In genomic region chr6:83867598-83868585, GRCm38 (mm10) we compare ENCODE assay signal across 8 mouse cellular contexts. TPM values are rescaled to one million over a fixed set of nuclear protein-coding genes. Genes with fewer than 3 reads are reported as not detected.
A peak's percentile ranks its signal among the peaks of the same experiment; 100 is the strongest.
DNase-seq lines count a peak whose midpoint lies in the region; ATAC-seq and TF ChIP-seq lines count a peak whose summit lies in the region.

No protein-coding gene starts in this region.

- peak overlapping the region; percentile 96 for H3K4me2 ChIP-seq in forebrain, embryonic 15.5 days (replicated peaks)
- peak overlapping the region; percentile 98 for H3K4me2 ChIP-seq in lung, embryonic 15.5 days

- WGBS in forebrain, embryonic 15.5 days, result 1% methylated on average over 19 of the region's 19 CpGs
- WGBS in lung, embryonic 15.5 days, result 0% methylated on average over 19 of the region's 19 CpGs

- peak overlapping the region; percentile 53 for H3K9ac ChIP-seq in forebrain, embryonic 15.5 days (replicated peaks)
- H3K9ac ChIP-seq in lung, embryonic 15.5 days, result peak overlapping the region; percentile 50

- DNase-seq in ES-CJ7 (ENCODE audit: low read depth, low spot score), result peak; percentile 31
- peak; percentile 64 to 77 for DNase-seq in heart, postnatal 14 days
- DNase-seq in layer of hippocampus, adult 2 months (ENCODE audit: low spot score in 2 of 2), result peak; percentile 26 to 32
- peak; percentile 2 for DNase-seq in ovary, postnatal 10 days (ENCODE audit: low spot score)
- DNase-seq in thymus, postnatal 0 days (ENCODE audit: low spot score), result peak; percentile 5

- no peaks in the 10 kb centered on the region for H3K27me3 ChIP-seq in forebrain, embryonic 15.5 days
- no peaks in the 10 kb centered on the region for H3K27me3 ChIP-seq in lung, embryonic 15.5 days

- intact Hi-C loops in heart, postnatal 14 days (cut with DNase I), result no loop called here

- H3K27ac ChIP-seq in forebrain, embryonic 15.5 days (replicated peaks), result no peak overlapping the region
- peak overlapping the region; percentile 92 for H3K27ac ChIP-seq in layer of hippocampus, adult 2 months
- H3K27ac ChIP-seq in lung, embryonic 15.5 days, result peak overlapping the region; percentile 83

- H3K9me3 ChIP-seq in forebrain, embryonic 15.5 days, result no peaks in the 10 kb centered on the region
- H3K9me3 ChIP-seq in lung, embryonic 15.5 days, result no peaks in the 10 kb centered on the region

- no peaks in the 10 kb centered on the region for H3K36me3 ChIP-seq in forebrain, embryonic 15.5 days
- H3K36me3 ChIP-seq in lung, embryonic 15.5 days, result no peaks in the 10 kb centered on the region

- peaks cover 13% of the 10 kb centered on the region for H3K4me1 ChIP-seq in forebrain, embryonic 15.5 days
- H3K4me1 ChIP-seq in lung, embryonic 15.5 days, result no peaks in the 10 kb centered on the region

- TF ChIP-seq CTCF in layer of hippocampus, adult 2 months (conservative IDR thresholded peaks at IDR 0.05), result 0 out of 2 replicates have a peak, but pooled peaks have one; percentile 6

- H3K4me3 ChIP-seq in forebrain, embryonic 15.5 days, result peak overlapping the region; percentile 77
- peak overlapping the region; percentile 81 for H3K4me3 ChIP-seq in layer of hippocampus, adult 2 months
- H3K4me3 ChIP-seq in lung, embryonic 15.5 days, result peak overlapping the region; percentile 64

- peak; percentile 64 for ATAC-seq in cerebellum, adult (ENCODE audit: insufficient number of reproducible peaks, low FRiP score, low TSS enrichment)
- peak; percentile 36 for ATAC-seq in forebrain, embryonic 15.5 days (replicated peaks)
- peak; percentile 51 for ATAC-seq in lung, embryonic 15.5 days (ENCODE audit: borderline replicate concordance, extremely low read depth, low FRiP score, low TSS enrichment)

RNA-seq across cellular contexts. Expression of gene Zfp638, which starts 1.0 kb away (rescaled TPM):
- polyA plus RNA-seq in forebrain, embryonic 15.5 days (2015; fragmentation: Nextera tagmentation; extraction: Ambion mirVana), result 88.5 and 90.8 TPM in 2 replicates
- 10 to 100 TPM; 57.2 to 73.8 TPM for total RNA-seq in heart, postnatal 14 days (2021)
- total RNA-seq in layer of hippocampus, adult 2 months (2021), result 100 to 1,000 TPM; 127 to 136 TPM
- polyA plus RNA-seq in lung, embryonic 15.5 days (2015; fragmentation: Nextera tagmentation; extraction: Ambion mirVana), result 57.7 and 59.1 TPM in 2 replicates
- 50.8 and 52.2 TPM in 2 replicates for polyA plus RNA-seq in thymus, postnatal 0 days (2015; fragmentation: Nextera tagmentation; extraction: Ambion mirVana)

RNA-seq across cellular contexts. Expression of gene Paip2b, which starts 36.4 kb away (rescaled TPM):
- 36.5 and 43.0 TPM in 2 replicates for polyA plus RNA-seq in forebrain, embryonic 15.5 days (2015; fragmentation: Nextera tagmentation; extraction: Ambion mirVana)
- total RNA-seq in heart, postnatal 14 days (2021), result 10 to 100 TPM; 23.2 to 27.9 TPM
- total RNA-seq in layer of hippocampus, adult 2 months (2021), result 10 to 100 TPM; 48.6 to 48.9 TPM
- 20.0 and 21.0 TPM in 2 replicates for polyA plus RNA-seq in lung, embryonic 15.5 days (2015; fragmentation: Nextera tagmentation; extraction: Ambion mirVana)
- polyA plus RNA-seq in thymus, postnatal 0 days (2015; fragmentation: Nextera tagmentation; extraction: Ambion mirVana), result 14.5 and 15.2 TPM in 2 replicates

Comparison
In these comparisons a context has a peak if more than half of its experiments do, and no peak if none do; other contexts are left out.
1. DNase-seq: peak in every context shown above with its lines; median percentile 70 in heart, postnatal 14 days; 31 in ES-CJ7; 29 in layer of hippocampus, adult 2 months; 5 in thymus, postnatal 0 days; 2 in ovary, postnatal 10 days.